Mouse (Mus musculus) hindbrain, embryonic 10.5 days (tissue): ENCODE measurements around the gene Decr2. TPM values are rescaled to one million over a fixed set of nuclear protein-coding genes. Genes with fewer than 3 reads are reported as not detected.
"Not testable (repeated sequence)": the region's sequence is repeated elsewhere in the genome, so short reads cannot be mapped to it uniquely, and the experiment has no call there.

ENCODE experiments used
- DNase-seq: peaks from one replicate; pipeline ENCODE4 v3.0.0-alpha.2; 2017; ENCODE audit warnings: low spot score
- H3K27ac ChIP-seq: fragments of 300-500 bp; sonication (generic); 2 replicates; pipeline ENCODE4 v1.5.1; 2016; ENCODE audit warnings: mild to moderate bottlenecking, moderate library complexity
- H3K27me3 ChIP-seq: fragments of 300-500 bp; sonication (generic); 2 replicates; pipeline ENCODE4 v1.6.1; 2016; ENCODE audit warnings: mild to moderate bottlenecking; ENCODE audit not compliant: poor library complexity, insufficient read depth, severe bottlenecking
- H3K36me3 ChIP-seq: fragments of 300-500 bp; sonication (generic); 2 replicates; pipeline ENCODE4 v1.6.1; 2016; ENCODE audit warnings: mild to moderate bottlenecking, moderate library complexity
- H3K4me1 ChIP-seq: fragments of 300-500 bp; sonication (generic); replicated peaks from 2 replicates; pipeline ENCODE4 v1.6.1; 2016; ENCODE audit warnings: mild to moderate bottlenecking
- H3K4me3 ChIP-seq: fragments of 300-500 bp; sonication (generic); 2 replicates; pipeline ENCODE4 v1.5.1; 2016; ENCODE audit warnings: mild to moderate bottlenecking, moderate library complexity
- H3K9me3 ChIP-seq: fragments of 300-500 bp; sonication (generic); 2 replicates; pipeline ENCODE4 v1.6.1; 2016; ENCODE audit warnings: mild to moderate bottlenecking, moderate library complexity
- WGBS: fragments of 180-500 bp; shearing (Covaris S2); methylation state at CpG from one replicate; pipeline ENCODE4 v1.1.7; 2016; 5-methylcytosine and 5-hydroxymethylcytosine counted together
- polyA plus RNA-seq: library from polyadenylated mRNA; unstranded; fragments of >200 nt; fragmentation: Nextera tagmentation; extraction: Ambion mirVana; gene quantifications from 2 replicates; pipeline ENCODE4 v1.2.1, GENCODE M21; 2016

Gene Decr2
- polyA plus RNA-seq, 1 experiment from 2014 or later: 30.2 TPM

- DNase-seq: no peak
- H3K4me3 ChIP-seq: no peak overlapping the region
- H3K27ac ChIP-seq: no peak overlapping the region
- peaks cover 21% of the 10 kb centered on the region for H3K36me3 ChIP-seq
- H3K27me3 ChIP-seq: no peaks in the 10 kb centered on the region
- H3K9me3 ChIP-seq: no peaks in the 10 kb centered on the region
- WGBS: 69% methylated on average over 10 of the region's 10 CpGs
- H3K4me1 ChIP-seq: peaks cover 21% of the 10 kb centered on the region; the same call in 1 of the 2 replicates
Observed at GRCm38 (mm10) chr17:26046253-26046997, 43.7 kb downstream of the Decr2 start.

DNA sequence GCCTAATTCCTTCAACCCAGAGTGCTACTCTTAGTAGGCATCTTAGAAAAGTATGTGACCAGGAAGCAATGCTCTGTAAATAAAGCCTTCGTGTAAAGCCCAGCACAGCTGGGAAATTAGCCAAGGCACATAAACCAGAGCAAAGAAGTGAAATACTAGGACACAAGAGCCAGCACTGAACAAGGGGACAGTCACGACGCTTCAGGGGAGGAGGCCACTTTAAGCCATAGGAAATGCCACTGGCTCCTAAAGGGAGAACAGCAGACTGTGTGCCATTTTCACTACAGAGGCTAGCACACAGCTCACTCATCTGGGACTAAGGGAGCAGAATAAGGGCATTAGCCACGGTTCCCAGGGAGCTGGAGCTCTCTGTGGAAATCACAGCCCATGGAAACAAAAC, 44.9 kb downstream of the Decr2 start:
- DNase-seq: no peak
- H3K27ac ChIP-seq: no peak overlapping the region
- H3K4me3 ChIP-seq: no peak overlapping the region
- no peaks in the 10 kb centered on the region for H3K27me3 ChIP-seq
- peaks cover 25% of the 10 kb centered on the region; the same call in 1 of the 2 replicates for H3K4me1 ChIP-seq
- WGBS: 61% methylated on average over 4 of the region's 4 CpGs
- no peaks in the 10 kb centered on the region for H3K9me3 ChIP-seq
- peaks cover 13% of the 10 kb centered on the region; the same call in 1 of the 2 replicates for H3K36me3 ChIP-seq

- no peak for DNase-seq
- Histone ChIP-seq H3K9me3 (no peaks in the 10 kb centered on the region), H3K4me1 (peaks cover 25% of the 10 kb centered on the region; the same call in 1 of the 2 replicates), H3K27me3 (no peaks in the 10 kb centered on the region), H3K36me3 (peaks cover 5% of the 10 kb centered on the region; the same call in 1 of the 2 replicates), H3K4me3 (no peak overlapping the region), H3K27ac (peak overlapping the region; percentile 37; the same call in 1 of the 2 replicates)
- WGBS: 80% methylated on average over 5 of the region's 5 CpGs
Observed at GRCm38 (mm10) chr17:26043249-26043636, 46.9 kb downstream of the Decr2 start.

DNA sequence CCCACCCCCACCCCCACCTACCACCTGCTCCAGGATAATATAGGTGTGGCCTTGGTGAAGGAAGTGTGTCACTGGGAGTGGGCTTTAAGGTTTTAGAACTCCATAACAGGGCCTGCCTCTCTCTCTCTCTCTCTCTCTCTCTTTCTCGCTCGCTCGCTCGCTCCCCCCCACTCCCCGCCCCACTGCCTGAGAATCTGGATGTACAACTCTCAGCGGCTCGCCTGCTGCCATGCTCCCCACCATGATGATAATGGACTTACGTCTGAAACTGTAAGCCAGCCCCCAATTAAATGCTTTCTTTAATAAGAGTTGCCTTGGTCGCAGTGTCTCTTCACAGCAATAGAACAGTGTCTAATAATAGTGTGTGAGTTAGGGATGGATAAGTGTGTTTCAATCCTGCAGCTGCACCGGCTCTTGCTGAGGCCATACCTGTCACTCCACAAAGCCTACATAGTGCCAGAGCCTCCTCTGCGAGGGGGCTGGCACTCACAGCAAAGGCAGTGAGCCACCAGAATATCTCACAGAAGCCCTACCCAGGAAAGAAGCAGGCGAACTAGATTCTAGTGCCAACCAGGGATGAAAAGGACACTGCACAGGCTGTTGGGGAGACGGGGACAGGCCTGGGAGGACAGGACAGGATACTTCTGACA, 47.4 kb downstream of the Decr2 start:
- 86% methylated on average over 13 of the region's 13 CpGs for WGBS
- Histone ChIP-seq H3K4me1 (peaks cover 25% of the 10 kb centered on the region; the same call in 1 of the 2 replicates), H3K9me3 (no peaks in the 10 kb centered on the region), H3K36me3 (peaks cover 7% of the 10 kb centered on the region), H3K27me3 (no peaks in the 10 kb centered on the region), H3K27ac (peak overlapping the region; percentile 37; the same call in 1 of the 2 replicates), H3K4me3 (no peak overlapping the region)
- DNase-seq: no peak

DNA sequence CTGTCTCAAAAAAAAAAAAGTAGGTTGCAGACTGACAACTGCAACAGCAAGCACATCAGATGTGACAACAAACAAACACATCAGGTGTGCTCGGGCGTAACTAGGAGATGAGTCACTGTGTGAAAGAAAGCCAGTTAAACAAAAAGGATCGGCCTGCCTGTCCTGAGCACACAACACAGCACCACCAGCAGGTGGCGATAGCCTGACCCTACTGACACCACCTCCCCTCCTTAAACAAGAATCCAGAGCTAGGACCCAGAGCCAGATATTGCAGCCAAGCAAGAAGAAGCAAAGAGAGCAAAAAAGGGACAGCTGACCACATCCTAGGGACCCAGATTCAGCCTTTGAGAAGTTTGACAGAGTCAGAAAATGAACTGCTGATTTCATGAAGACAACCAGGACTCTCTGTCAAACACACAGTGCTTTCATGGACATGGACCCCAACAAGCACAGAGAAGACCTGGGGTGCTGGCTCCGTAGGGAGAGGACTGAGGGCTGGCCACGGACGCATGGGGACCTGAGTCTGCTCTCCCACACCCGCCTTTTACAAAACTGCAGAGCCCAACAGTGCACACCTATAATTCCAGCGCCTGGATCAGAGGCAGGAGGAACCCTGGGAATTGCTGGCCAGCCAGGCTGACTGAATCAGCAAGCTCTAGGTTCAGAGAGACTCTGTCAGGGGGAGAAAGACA, 48.9 kb downstream of the Decr2 start:
- DNase-seq: peak; percentile 64
- Histone ChIP-seq H3K27me3 (no peaks in the 10 kb centered on the region), H3K9me3 (no peaks in the 10 kb centered on the region), H3K36me3 (peaks cover 15% of the 10 kb centered on the region), H3K27ac (no peak overlapping the region), H3K4me3 (no peak overlapping the region), H3K4me1 (peaks cover 20% of the 10 kb centered on the region; the same call in 1 of the 2 replicates)
- WGBS: 48% methylated on average over 9 of the region's 9 CpGs

- not testable (repeated sequence) for H3K4me3 ChIP-seq, DNase-seq, H3K9me3 ChIP-seq, H3K27me3 ChIP-seq, H3K27ac ChIP-seq
- Histone ChIP-seq H3K36me3 (peaks cover 20% of the 10 kb centered on the region), H3K4me1 (peaks cover 20% of the 10 kb centered on the region; the same call in 1 of the 2 replicates)
- 87% methylated on average over 8 of the region's 8 CpGs for WGBS
Observed at GRCm38 (mm10) chr17:26040711-26041110, 49.4 kb downstream of the Decr2 start.

GRCm38 (mm10) chr17:26032037-26032436, 58.1 kb downstream of the Decr2 start:
- Histone ChIP-seq H3K36me3 (peaks cover 66% of the 10 kb centered on the region), H3K27ac (no peak overlapping the region), H3K27me3 (no peaks in the 10 kb centered on the region), H3K4me3 (no peak overlapping the region), H3K9me3 (no peaks in the 10 kb centered on the region), H3K4me1 (no peaks in the 10 kb centered on the region)
- 89% methylated on average over 6 of the region's 6 CpGs for WGBS
- DNase-seq: no peak

- Histone ChIP-seq H3K9me3 (no peaks in the 10 kb centered on the region), H3K36me3 (peaks cover 63% of the 10 kb centered on the region), H3K27ac (no peak overlapping the region), H3K4me3 (no peak overlapping the region), H3K27me3 (no peaks in the 10 kb centered on the region), H3K4me1 (no peaks in the 10 kb centered on the region)
- no peak for DNase-seq
- WGBS: 97% methylated on average over 5 of the region's 5 CpGs
Observed at GRCm38 (mm10) chr17:26031583-26031982, 58.6 kb downstream of the Decr2 start.

Other genes starting within 250 kb of the Decr2 start
- 1.5 and 3.1 TPM in 2 replicates for gene Gm20683, start 248.6 kb downstream of the Decr2 start, polyA plus RNA-seq
- gene Rhot2, start 245.5 kb downstream of the Decr2 start, polyA plus RNA-seq: 18.8 and 28.5 TPM in 2 replicates
- gene Wdr90, start 228.8 kb downstream of the Decr2 start, polyA plus RNA-seq: 46.0 and 54.4 TPM in 2 replicates
- 10.6 and 14.7 TPM in 2 replicates for gene Mcrip2, start 221.6 kb downstream of the Decr2 start, polyA plus RNA-seq
- gene Mettl26, start 215.3 kb downstream of the Decr2 start, polyA plus RNA-seq: 69.9 and 73.9 TPM in 2 replicates
- gene Wfikkn1, start 209.5 kb downstream of the Decr2 start, polyA plus RNA-seq: 5.8 and 26.3 TPM in 2 replicates
- gene Rab40c, start 170.6 kb downstream of the Decr2 start, polyA plus RNA-seq: 33.4 and 43.4 TPM in 2 replicates
- gene Pigq, start 145.4 kb downstream of the Decr2 start, polyA plus RNA-seq: 65.4 and 72.6 TPM in 2 replicates
- gene Nhlrc4, start 145.4 kb downstream of the Decr2 start, polyA plus RNA-seq: 0.21 and 0.55 TPM in 2 replicates
- gene A930017K11Rik, start 137.8 kb downstream of the Decr2 start, polyA plus RNA-seq: 0.25 and 0.34 TPM in 2 replicates
- gene Capn15, start 104.5 kb downstream of the Decr2 start, polyA plus RNA-seq: 32.4 and 35.0 TPM in 2 replicates
- 24.7 and 30.9 TPM in 2 replicates for gene Rab11fip3, start 20.8 kb downstream of the Decr2 start, polyA plus RNA-seq
- gene Nme4, start 5.3 kb upstream of the Decr2 start, polyA plus RNA-seq: 95.9 and 109 TPM in 2 replicates
- 1.8 and 1.9 TPM in 2 replicates for gene Tmem8, start 23.0 kb upstream of the Decr2 start, polyA plus RNA-seq
- 301 and 318 TPM in 2 replicates for gene Mrpl28, start 33.2 kb upstream of the Decr2 start, polyA plus RNA-seq
- gene Axin1, start 48.4 kb upstream of the Decr2 start, polyA plus RNA-seq: 9.1 and 9.4 TPM in 2 replicates
- 0.55 and 1.3 TPM in 2 replicates for gene Pdia2, start 108.8 kb upstream of the Decr2 start, polyA plus RNA-seq
- gene Rgs11, start 112.6 kb upstream of the Decr2 start, polyA plus RNA-seq: 0.81 and 1.5 TPM in 2 replicates
- 6.4 and 8.3 TPM in 2 replicates for gene Arhgdig, start 117.4 kb upstream of the Decr2 start, polyA plus RNA-seq
- gene Fam234a, start 153.9 kb upstream of the Decr2 start, polyA plus RNA-seq: 26.8 and 30.8 TPM in 2 replicates
- gene Luc7l, start 162.6 kb upstream of the Decr2 start, polyA plus RNA-seq: 113 and 128 TPM in 2 replicates